ENCODE assay signal across 8 mouse cellular contexts in genomic region chr11:68901351-68902046, GRCm38 (mm10). TPM values are rescaled to one million over a fixed set of nuclear protein-coding genes. Genes with fewer than 3 reads are reported as not detected.
DNase-seq lines count a peak whose midpoint lies in the region; ATAC-seq and TF ChIP-seq lines count a peak whose summit lies in the region.

Rpl26 (plus strand) TSS chr11:68901583.

- TF ChIP-seq CTCF in bone marrow, adult 2 months (IDR thresholded peaks at IDR 0.05; ENCODE audit: control insufficient read depth, insufficient read depth, low read length): peak; percentile 94
- TF ChIP-seq CTCF in midbrain, postnatal 0 days (IDR thresholded peaks at IDR 0.05): peak; percentile 99

- no peaks in the 10 kb centered on the region for H3K9me3 ChIP-seq in embryonic facial prominence, embryonic 15.5 days (replicated peaks)
- no peaks in the 10 kb centered on the region for H3K9me3 ChIP-seq in limb, embryonic 14.5 days (ENCODE audit: control insufficient read depth, low read length)
- no peaks in the 10 kb centered on the region for H3K9me3 ChIP-seq in midbrain, postnatal 0 days (ENCODE audit: low read length)

- peak within 1 kb of the TSS; percentile 85 for H3K4me2 ChIP-seq in embryonic facial prominence, embryonic 15.5 days (replicated peaks)
- peak within 1 kb of the TSS; percentile 76 for H3K4me2 ChIP-seq in limb, embryonic 14.5 days (replicated peaks; ENCODE audit: low read depth, low read length, severe bottlenecking)
- peak within 1 kb of the TSS; percentile 69 for H3K4me2 ChIP-seq in midbrain, postnatal 0 days (ENCODE audit: low read depth, low read length, poor library complexity, severe bottlenecking)

- DNase-seq in 416B (ENCODE audit: low read depth): peak; percentile 99
- peak; percentile 98 for DNase-seq in heart, adult 8-10 months (ENCODE audit: low spot score)
- DNase-seq in kidney, adult 9 months: peak; percentile 99
- DNase-seq in limb, embryonic 14.5 days (ENCODE audit: low spot score): peak; percentile 98
- peak; percentile 98 for DNase-seq in midbrain, postnatal 0 days (ENCODE audit: low spot score)
- peak; percentile 97 to 99 for DNase-seq in spleen, postnatal 14 days (ENCODE audit: low spot score in 2 of 2)

- 0 out of 2 replicates have a peak, but pooled peaks cover 3% of the 10 kb centered on the region for H3K27me3 ChIP-seq in embryonic facial prominence, embryonic 15.5 days
- H3K27me3 ChIP-seq in limb, embryonic 14.5 days (ENCODE audit: control insufficient read depth, insufficient read depth, low read length): no peaks in the 10 kb centered on the region
- peaks cover 5% of the 10 kb centered on the region; the same call in 1 of the 2 replicates for H3K27me3 ChIP-seq in midbrain, postnatal 0 days (ENCODE audit: insufficient read depth, low read length)

- under 1% methylated on average over 52 of the region's 52 CpGs for WGBS in bone marrow, adult 2 months
- WGBS in embryonic facial prominence, embryonic 15.5 days: under 1% methylated on average over 52 of the region's 52 CpGs
- WGBS in limb, embryonic 14.5 days: under 1% methylated on average over 52 of the region's 52 CpGs
- under 1% methylated on average over 52 of the region's 52 CpGs for WGBS in midbrain, postnatal 0 days

- peak within 1 kb of the TSS; percentile 77 for H3K4me3 ChIP-seq in bone marrow, adult 2 months (replicated peaks; ENCODE audit: control insufficient read depth, low read depth, low read length)
- peak within 1 kb of the TSS; percentile 94 for H3K4me3 ChIP-seq in embryonic facial prominence, embryonic 15.5 days (replicated peaks)
- peak within 1 kb of the TSS; percentile 73 for H3K4me3 ChIP-seq in limb, embryonic 14.5 days (replicated peaks; ENCODE audit: low read length)
- peak within 1 kb of the TSS; percentile 85 for H3K4me3 ChIP-seq in midbrain, postnatal 0 days (ENCODE audit: low read depth, low read length)

- peak; percentile 85; the same call in 1 of the 2 replicates for TF ChIP-seq POLR2A in bone marrow, adult 2 months (IDR thresholded peaks at IDR 0.05; ENCODE audit: borderline replicate concordance, control insufficient read depth, low read depth, low read length)
- peak; percentile 88; the same call in 1 of the 2 replicates for TF ChIP-seq POLR2A in limb, embryonic 14.5 days (IDR thresholded peaks at IDR 0.05; ENCODE audit: borderline replicate concordance, extremely low read depth, insufficient read depth, insufficient read length)

- peak within 1 kb of the TSS; percentile 99 for H3K9ac ChIP-seq in embryonic facial prominence, embryonic 15.5 days
- peak within 1 kb of the TSS; percentile 93 for H3K9ac ChIP-seq in limb, embryonic 14.5 days (ENCODE audit: low read depth, low read length, severe bottlenecking)
- peak within 1 kb of the TSS; percentile 91 for H3K9ac ChIP-seq in midbrain, postnatal 0 days (replicated peaks; ENCODE audit: low read length, poor library complexity, severe bottlenecking)

- peak within 1 kb of the TSS; percentile 60 for H3K27ac ChIP-seq in bone marrow, adult 2 months (ENCODE audit: control insufficient read depth, insufficient read depth, low read depth, low read length, poor library complexity)
- peak within 1 kb of the TSS; percentile 95 for H3K27ac ChIP-seq in embryonic facial prominence, embryonic 15.5 days (replicated peaks)
- peak within 1 kb of the TSS; percentile 94 for H3K27ac ChIP-seq in limb, embryonic 14.5 days (replicated peaks; ENCODE audit: low read depth, low read length)
- peak within 1 kb of the TSS; percentile 87 for H3K27ac ChIP-seq in midbrain, postnatal 0 days (ENCODE audit: low read depth, low read length)

- no peaks in the 10 kb centered on the region; the same call in none of the 2 replicates for H3K4me1 ChIP-seq in bone marrow, adult 2 months (ENCODE audit: control insufficient read depth, insufficient read depth, low read length)
- peaks cover 19% of the 10 kb centered on the region; the same call in 1 of the 2 replicates for H3K4me1 ChIP-seq in embryonic facial prominence, embryonic 15.5 days
- peaks cover 4% of the 10 kb centered on the region; the same call in 1 of the 2 replicates for H3K4me1 ChIP-seq in limb, embryonic 14.5 days (ENCODE audit: control insufficient read depth, insufficient read depth, low read length)
- no peaks in the 10 kb centered on the region for H3K4me1 ChIP-seq in midbrain, postnatal 0 days (ENCODE audit: insufficient read depth, low read length)

- H3K36me3 ChIP-seq in embryonic facial prominence, embryonic 15.5 days: peaks cover 37% of the 10 kb centered on the region
- peaks cover 36% of the 10 kb centered on the region for H3K36me3 ChIP-seq in limb, embryonic 14.5 days (ENCODE audit: control insufficient read depth, insufficient read depth, low read length)
- peaks cover 21% of the 10 kb centered on the region for H3K36me3 ChIP-seq in midbrain, postnatal 0 days (ENCODE audit: insufficient read depth, low read length)

- ATAC-seq in embryonic facial prominence, embryonic 15.5 days (ENCODE audit: insufficient number of reproducible peaks, low FRiP score, low TSS enrichment, low read depth): peak; percentile 83
- peak; percentile 86 for ATAC-seq in limb, embryonic 14.5 days (ENCODE audit: low FRiP score, low read depth)
- peak; percentile 87 for ATAC-seq in midbrain, postnatal 0 days (ENCODE audit: low FRiP score)

RNA-seq across cellular contexts. Expression of gene Rpl26, which starts in this region (rescaled TPM):
- 2,007 and 3,389 TPM in 2 replicates for polyA plus RNA-seq in bone marrow, adult 2 months (2011; ENCODE audit: insufficient read depth, insufficient read length, low replicate concordance, missing spikeins)
- polyA plus RNA-seq in embryonic facial prominence, embryonic 15.5 days (2015; fragmentation: Nextera tagmentation; extraction: Ambion mirVana): 985 and 994 TPM in 2 replicates
- total RNA-seq in heart, adult 8-10 months (2022): 100 to 1,000 TPM; 676 to 808 (median 721) TPM
- 2,303 and 3,506 TPM in 2 replicates for polyA plus RNA-seq in limb, embryonic 14.5 days (2012; rRNA removed)
- polyA plus RNA-seq in limb, embryonic 14.5 days (2014; fragmentation: Nextera tagmentation; extraction: Ambion mirVana): 1,158 and 1,230 TPM in 2 replicates
- total RNA-seq in midbrain, postnatal 0 days (2014; rRNA removed): 1,124 and 1,179 TPM in 2 replicates
- polyA plus RNA-seq in midbrain, postnatal 0 days (2015; fragmentation: Nextera tagmentation; extraction: Ambion mirVana): 561 and 573 TPM in 2 replicates

Comparison
In these comparisons a context has a peak if more than half of its experiments do, and no peak if none do; other contexts are left out.
1. Peak in every context shown above with its lines: DNase-seq, ATAC-seq, H3K4me3 ChIP-seq and H3K27ac ChIP-seq.